Mouse (Mus musculus) brown adipose tissue, adult 24 weeks (tissue): ENCODE measurements around the gene Lrch3. TPM values are rescaled to one million over a fixed set of nuclear protein-coding genes. Genes with fewer than 3 reads are reported as not detected.
"Not testable (repeated sequence)": the region's sequence is repeated elsewhere in the genome, so short reads cannot be mapped to it uniquely, and the experiment has no call there.

ENCODE experiments used
- H3K27ac ChIP-seq: fragments of 200-500 bp; replicated peaks from 2 replicates; pipeline ENCODE4 v1.5.1; 2012; ENCODE audit warnings: low read depth, mild to moderate bottlenecking, low read length
- H3K4me1 ChIP-seq: fragments of 200-500 bp; 2 replicates; pipeline ENCODE4 v1.6.1; 2012; ENCODE audit warnings: low read length, mixed read lengths; ENCODE audit not compliant: control insufficient read depth, insufficient read depth, insufficient read length
- H3K4me3 ChIP-seq: fragments of 200-500 bp; 2 replicates; pipeline ENCODE4 v1.5.1; 2012; ENCODE audit warnings: low read depth, mild to moderate bottlenecking, low read length, moderate library complexity; ENCODE audit not compliant: insufficient read depth
- polyA plus RNA-seq: library from polyadenylated mRNA; stranded (reverse); fragments of >200 nt; gene quantifications from 2 replicates; pipeline ENCODE4 v1.2.4, GENCODE M21; 2012; ENCODE audit not compliant: missing spikeins, insufficient read depth, insufficient read length

The Lrch3 gene
- 10.2 and 13.6 TPM in 2 replicates for polyA plus RNA-seq

GRCm38 (mm10) chr16:32913937-32914881, at the start of gene Lrch3:
Gene Lrch3, plus strand, starts transcription at chr16:32914100.
- peak within 1 kb of the TSS; percentile 93 for H3K4me3 ChIP-seq
- peak within 1 kb of the TSS; percentile 92 for H3K27ac ChIP-seq
- peaks cover 6% of the 10 kb centered on the region for H3K4me1 ChIP-seq

GRCm38 (mm10) chr16:32865401-32865800, 48.5 kb upstream of the Lrch3 start:
- Histone ChIP-seq H3K4me1 (peaks cover 6% of the 10 kb centered on the region; the same call in 1 of the 2 replicates), H3K4me3 (no peak overlapping the region), H3K27ac (no peak overlapping the region)

DNA sequence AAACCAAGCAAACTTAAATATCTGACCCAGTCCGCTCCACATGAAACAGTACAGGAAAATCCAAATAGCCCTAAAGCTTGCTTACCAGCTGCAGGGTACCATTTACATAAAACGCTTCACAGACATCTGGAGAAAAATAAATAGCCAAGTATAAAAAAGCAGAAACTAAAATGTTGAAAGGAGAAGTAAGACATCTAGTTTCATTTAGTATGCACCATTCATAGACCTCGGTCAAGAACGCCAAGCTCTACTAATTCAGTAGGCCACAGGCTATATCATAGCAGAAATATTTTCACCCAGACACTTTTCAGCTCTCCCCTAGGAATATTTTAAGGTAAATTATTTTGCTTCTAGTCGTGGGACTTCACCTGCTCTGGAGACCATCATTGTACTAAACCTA, 47.2 kb upstream of the Lrch3 start:
- Histone ChIP-seq H3K27ac (no peak overlapping the region), H3K4me1 (peaks cover 6% of the 10 kb centered on the region; the same call in 1 of the 2 replicates), H3K4me3 (peak overlapping the region; percentile 93; the same call in 1 of the 2 replicates)

GRCm38 (mm10) chr16:32867919-32868552, 45.9 kb upstream of the Lrch3 start:
- H3K4me3 ChIP-seq: peak overlapping the region; percentile 93
- peak overlapping the region; percentile 74 for H3K27ac ChIP-seq
- H3K4me1 ChIP-seq: peaks cover 4% of the 10 kb centered on the region; the same call in 1 of the 2 replicates

DNA sequence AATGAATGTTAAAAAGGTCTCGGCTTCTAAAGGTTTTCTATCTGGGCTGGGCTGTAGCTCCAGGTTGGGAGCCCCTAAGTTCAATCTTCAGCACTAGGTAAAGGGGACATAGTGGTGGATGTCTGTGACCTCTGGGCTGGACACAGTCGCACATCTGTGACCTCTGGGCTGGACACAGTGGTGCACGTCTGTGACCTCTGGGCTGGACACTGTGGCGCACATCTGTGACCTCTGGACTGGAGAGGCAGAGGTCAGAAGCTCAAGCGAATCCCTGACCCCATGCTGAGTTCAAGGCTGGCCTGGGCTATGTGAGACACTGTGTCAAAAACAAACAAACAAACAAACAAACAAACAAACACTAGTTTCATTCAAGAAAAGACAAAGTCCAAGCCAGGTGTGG, 43.7 kb upstream of the Lrch3 start:
- peak overlapping the region; percentile 55 for H3K27ac ChIP-seq
- 0 out of 2 replicates have a peak, but pooled peaks cover 2% of the 10 kb centered on the region for H3K4me1 ChIP-seq
- no peak overlapping the region for H3K4me3 ChIP-seq

- Histone ChIP-seq H3K4me3 (no peak overlapping the region), H3K27ac (no peak overlapping the region)
Observed at GRCm38 (mm10) chr16:32873366-32873765, 40.5 kb upstream of the Lrch3 start.

GRCm38 (mm10) chr16:32875281-32875680, 38.6 kb upstream of the Lrch3 start:
- not testable (repeated sequence) for H3K4me1 ChIP-seq, H3K4me3 ChIP-seq, H3K27ac ChIP-seq

More at GRCm38 (mm10) chr16:32873366-32873765, 40.5 kb upstream of the Lrch3 start:
- H3K4me1 ChIP-seq: no peaks in the 10 kb centered on the region

GRCm38 (mm10) chr16:32875847-32876246, 38.1 kb upstream of the Lrch3 start:
- Histone ChIP-seq H3K27ac (no peak overlapping the region), H3K4me1 (peaks cover 5% of the 10 kb centered on the region; the same call in 1 of the 2 replicates), H3K4me3 (no peak overlapping the region)

DNA sequence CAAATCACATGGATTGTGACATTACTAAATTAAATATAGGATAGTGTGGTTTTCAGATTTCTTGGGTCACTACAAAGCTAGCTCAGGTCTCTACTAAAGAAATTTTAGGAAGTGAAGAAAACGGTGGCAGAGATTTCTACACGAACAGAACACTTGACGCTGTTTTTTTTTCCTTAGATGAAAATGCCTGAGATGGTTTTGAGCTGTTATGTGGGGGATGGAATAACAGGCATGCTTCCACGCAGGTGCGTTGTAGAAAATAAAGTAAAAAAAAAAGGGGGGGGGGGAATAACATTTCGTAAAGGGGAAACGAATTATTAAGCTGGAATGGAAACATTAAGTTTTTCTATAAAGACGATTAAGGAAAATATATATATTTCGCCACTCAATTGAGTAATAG, 37.1 kb upstream of the Lrch3 start:
- Histone ChIP-seq H3K4me1 (peaks cover 5% of the 10 kb centered on the region; the same call in 1 of the 2 replicates), H3K27ac (no peak overlapping the region), H3K4me3 (peak overlapping the region; percentile 63)

DNA sequence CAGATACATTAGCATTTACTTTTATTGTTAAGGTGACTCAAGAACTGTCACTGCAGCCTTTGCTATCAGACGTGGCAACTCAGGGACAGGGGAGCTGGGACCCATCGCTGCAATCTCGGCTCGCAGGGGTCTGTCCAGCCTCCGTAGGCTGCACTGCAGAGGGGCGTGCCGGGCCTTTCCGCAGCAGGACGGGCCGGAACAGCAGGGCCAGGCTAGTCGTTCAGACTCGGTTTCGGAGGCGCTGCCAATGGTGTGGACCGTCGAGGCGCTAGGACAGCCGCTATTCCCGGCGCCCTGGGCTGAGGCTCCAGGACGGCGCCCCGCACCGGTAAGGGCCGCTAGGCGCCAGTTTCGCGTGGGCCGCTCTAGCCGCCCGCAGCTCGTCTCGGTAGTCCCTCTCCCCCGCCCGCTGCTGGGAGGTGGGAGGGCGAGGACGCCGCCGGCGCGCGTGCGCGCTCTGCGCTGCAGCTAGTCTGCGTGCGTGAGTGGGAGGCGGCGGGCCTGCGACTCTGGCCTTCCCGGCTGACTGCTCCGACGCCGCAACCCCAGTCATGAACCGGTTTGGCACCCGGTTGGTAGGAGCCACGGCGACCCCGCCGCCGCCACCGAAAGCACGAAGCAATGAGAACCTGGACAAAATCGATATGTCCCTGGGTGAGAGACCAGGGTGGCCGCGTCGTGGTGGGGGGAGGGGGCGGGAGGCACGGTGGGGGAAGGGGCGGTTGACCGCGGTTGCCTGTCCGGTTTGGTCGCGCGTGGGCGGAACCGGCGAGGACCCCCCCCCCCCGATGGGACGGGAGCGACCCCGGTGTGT, 36.4 kb upstream of the Lrch3 start, which contains the start of the genes Fyttd1 and Rubcn:
Gene Fyttd1, plus strand, starts transcription at position 158 of the 814 bp plus-strand sequence.
Gene Rubcn, minus strand, starts transcription at position 424 of the 814 bp plus-strand sequence.
- Histone ChIP-seq H3K4me1 (peaks cover 5% of the 10 kb centered on the region; the same call in 1 of the 2 replicates), H3K27ac (peak within 1 kb of the TSS; percentile 58), H3K4me3 (peak within 1 kb of the TSS; percentile 63)

- peak overlapping the region; percentile 33; the same call in 1 of the 2 replicates for H3K27ac ChIP-seq
- peaks cover 5% of the 10 kb centered on the region; the same call in 1 of the 2 replicates for H3K4me1 ChIP-seq
- peak overlapping the region; percentile 63 for H3K4me3 ChIP-seq
Observed at GRCm38 (mm10) chr16:32878157-32878598, 35.7 kb upstream of the Lrch3 start.

DNA sequence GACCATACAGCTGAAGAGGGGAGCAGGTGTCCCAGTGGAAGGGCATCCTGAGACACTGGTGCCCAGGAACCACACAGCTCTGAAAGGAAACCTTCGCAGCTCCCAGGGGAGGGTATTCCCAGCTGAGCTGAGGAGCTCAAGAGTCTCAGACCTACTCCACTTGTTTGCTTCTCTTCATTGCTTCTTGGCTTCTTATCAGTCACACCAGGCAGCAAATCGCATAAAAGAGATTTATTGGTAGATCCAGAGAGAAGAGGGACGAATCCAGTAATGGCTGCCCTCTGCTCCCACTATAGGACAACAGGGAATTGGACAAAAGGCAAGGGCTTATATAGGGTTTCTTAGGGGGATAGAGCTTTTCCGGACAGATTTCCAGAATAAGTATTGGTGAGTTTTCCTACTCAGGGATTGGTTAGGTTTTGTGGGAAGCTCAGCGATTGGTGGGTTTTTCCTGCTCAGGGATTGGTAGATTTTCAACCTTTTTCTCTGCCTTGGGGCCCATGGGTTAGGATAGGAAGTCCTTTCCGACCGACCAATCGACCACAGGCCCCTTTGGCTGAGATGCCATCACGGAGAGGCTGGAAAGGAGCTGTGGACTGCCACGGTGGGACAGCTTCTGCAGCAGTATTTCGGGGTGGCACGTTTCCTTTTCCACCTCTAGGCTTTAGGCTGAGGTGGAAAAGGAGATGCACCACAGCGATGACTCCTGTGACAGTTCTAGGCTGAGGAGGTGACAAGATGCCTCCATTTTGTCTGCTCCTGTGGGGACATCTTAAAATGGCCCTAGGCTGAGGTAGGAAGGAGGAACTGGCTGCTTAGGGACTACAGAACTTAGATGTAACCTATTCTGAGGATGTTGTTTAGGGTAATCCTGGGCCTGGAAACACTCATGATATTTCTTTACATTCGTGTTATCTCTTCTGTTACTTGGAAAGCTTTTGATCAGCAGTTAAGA, 34.7 kb upstream of the Lrch3 start:
- Histone ChIP-seq H3K27ac (no peak overlapping the region), H3K4me3 (0 out of 2 replicates have a peak overlapping the region, but pooled peaks have one; percentile 13)

DNA sequence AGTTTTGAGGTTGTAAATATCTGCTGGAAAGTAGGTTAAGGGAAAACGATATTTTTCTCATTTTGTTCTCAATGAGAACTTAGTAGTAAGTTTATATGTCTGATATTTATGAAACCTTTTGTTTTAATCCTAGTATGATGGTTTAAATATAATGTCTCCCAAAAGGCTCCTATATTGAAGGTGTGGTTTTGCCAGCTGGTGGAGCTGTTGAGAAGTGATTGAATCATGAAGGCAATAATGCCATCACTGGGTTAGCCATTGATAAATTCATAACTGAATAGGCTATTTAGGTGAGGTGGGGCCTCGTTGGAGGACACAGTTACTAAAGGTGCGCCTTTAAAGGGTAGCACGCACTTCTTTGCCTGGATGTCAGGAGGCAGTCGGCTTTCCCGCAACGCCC, 32.4 kb upstream of the Lrch3 start:
- H3K4me3 ChIP-seq: no peak overlapping the region
- H3K4me1 ChIP-seq: peaks cover 5% of the 10 kb centered on the region; the same call in 1 of the 2 replicates

More for the DNA sequence above, 34.7 kb upstream of the Lrch3 start:
- peaks cover 5% of the 10 kb centered on the region; the same call in 1 of the 2 replicates for H3K4me1 ChIP-seq

More for the DNA sequence above, 32.4 kb upstream of the Lrch3 start:
- no peak overlapping the region for H3K27ac ChIP-seq
